Mouse (Mus musculus) hindbrain, postnatal 0 days (tissue): ENCODE data around the gene Tmem258. TPM values are rescaled to one million over a fixed set of nuclear protein-coding genes. Genes with fewer than 3 reads are reported as not detected.
"Not testable (repeated sequence)": the region's sequence is repeated elsewhere in the genome, so short reads cannot be mapped to it uniquely, and the experiment has no call there.

ENCODE experiments used
- ATAC-seq: fragments of 200-750 bp; cut with Nextera tagmentation; 2 replicates; pipeline ENCODE4 v1.8.0; 2017; ENCODE audit warnings: mild to moderate bottlenecking, moderate TSS enrichment, moderate library complexity
- DNase-seq: peaks from one replicate; pipeline ENCODE4 v3.0.0-alpha.2; 2015; ENCODE audit warnings: low spot score
- H3K27ac ChIP-seq: fragments of 300-500 bp; sonication (generic); 2 replicates; pipeline ENCODE4 v1.5.1; 2014; ENCODE audit warnings: mild to moderate bottlenecking
- H3K27me3 ChIP-seq: fragments of 300-500 bp; sonication (generic); 2 replicates; pipeline ENCODE4 v1.6.1; 2014; ENCODE audit warnings: low read length, mixed read lengths; ENCODE audit not compliant: insufficient read depth
- H3K36me3 ChIP-seq: fragments of 300-500 bp; sonication (generic); 2 replicates; pipeline ENCODE4 v1.6.1; 2014; ENCODE audit warnings: low read length, mixed read lengths; ENCODE audit not compliant: insufficient read depth
- H3K4me1 ChIP-seq: fragments of 300-500 bp; sonication (generic); 2 replicates; pipeline ENCODE4 v1.6.1; 2014; ENCODE audit warnings: antibody characterized with exemption, low read length, mixed read lengths; ENCODE audit not compliant: insufficient read depth
- H3K4me2 ChIP-seq: fragments of 300-500 bp; sonication (generic); 2 replicates; pipeline ENCODE4 v1.6.1; 2014; ENCODE audit warnings: low read depth, mild to moderate bottlenecking, low read length, moderate library complexity, mixed read lengths
- H3K4me3 ChIP-seq: fragments of 300-500 bp; sonication (generic); 2 replicates; pipeline ENCODE4 v1.5.1; 2014; ENCODE audit warnings: low read length
- H3K9ac ChIP-seq: fragments of 300-500 bp; sonication (generic); replicated peaks from 2 replicates; pipeline ENCODE4 v1.6.1; 2014; ENCODE audit warnings: mild to moderate bottlenecking, low read length, moderate library complexity, mixed read lengths
- H3K9me3 ChIP-seq: fragments of 300-500 bp; sonication (generic); 2 replicates; pipeline ENCODE4 v1.6.1; 2016; ENCODE audit warnings: low read length, mixed read lengths
- CTCF ChIP-seq: IDR thresholded peaks from 2 replicates; pipeline ENCODE4 v1.5.1; 2016; ENCODE audit warnings: antibody characterized with exemption, control low read depth, low read depth
- WGBS: fragments of 180-500 bp; shearing (Covaris S2); extraction: QIAGEN DNeasy Blood & Tissue Kit; methylation state at CpG from one replicate; pipeline ENCODE4 v1.1.7; 2014; 5-methylcytosine and 5-hydroxymethylcytosine counted together
- polyA plus RNA-seq: library from polyadenylated mRNA; unstranded; fragments of >200 nt; fragmentation: Nextera tagmentation; extraction: Ambion mirVana; gene quantifications from 2 replicates; pipeline ENCODE4 v1.2.1, GENCODE M21; 2015
- total RNA-seq: library from RNA; depleted of rRNA; stranded (reverse); fragments of >200 nt; gene quantifications from 2 replicates; pipeline ENCODE4 v1.2.3, GENCODE M21; 2014; rRNA removed

Gene Tmem258
- total RNA-seq (73.3 and 98.1 TPM in 2 replicates), polyA plus RNA-seq (312 and 324 TPM in 2 replicates)

GRCm38 (mm10) chr19:10203848-10204615, at the start of gene Tmem258, which contains the start of gene Fen1:
Tmem258 (plus strand) TSS chr19:10204014.
Fen1 (minus strand) TSS chr19:10204169.
- no peak for TF ChIP-seq CTCF
- ATAC-seq = peak; percentile 94
- DNase-seq = peak; percentile 92
- Histone ChIP-seq H3K4me1 (peaks cover 6% of the 10 kb centered on the region), H3K36me3 (peaks cover 13% of the 10 kb centered on the region), H3K4me2 (peak within 1 kb of the TSS; percentile 87), H3K27ac (peak within 1 kb of the TSS; percentile 88), H3K27me3 (no peaks in the 10 kb centered on the region), H3K4me3 (peak within 1 kb of the TSS; percentile 87), H3K9me3 (no peaks in the 10 kb centered on the region), H3K9ac (peak within 1 kb of the TSS; percentile 71)
- WGBS = under 1% methylated on average over 40 of the region's 40 CpGs

- WGBS = 82% methylated on average over 2 of the region's 2 CpGs
- H3K4me2 ChIP-seq = no peak overlapping the region
- H3K27me3 ChIP-seq = no peaks in the 10 kb centered on the region
- H3K36me3 ChIP-seq = no peaks in the 10 kb centered on the region
- no peak for ATAC-seq
- no peak overlapping the region for H3K27ac ChIP-seq
- H3K4me3 ChIP-seq = no peak overlapping the region
- H3K9me3 ChIP-seq = peaks cover 7% of the 10 kb centered on the region; the same call in 1 of the 2 replicates
- H3K9ac ChIP-seq = no peak overlapping the region
- no peak for DNase-seq
- H3K4me1 ChIP-seq = no peaks in the 10 kb centered on the region
- TF ChIP-seq CTCF = no peak
These were observed 46.1 kb upstream of the Tmem258 start for GRCm38 (mm10) chr19:10157725-10158124.

DNA sequence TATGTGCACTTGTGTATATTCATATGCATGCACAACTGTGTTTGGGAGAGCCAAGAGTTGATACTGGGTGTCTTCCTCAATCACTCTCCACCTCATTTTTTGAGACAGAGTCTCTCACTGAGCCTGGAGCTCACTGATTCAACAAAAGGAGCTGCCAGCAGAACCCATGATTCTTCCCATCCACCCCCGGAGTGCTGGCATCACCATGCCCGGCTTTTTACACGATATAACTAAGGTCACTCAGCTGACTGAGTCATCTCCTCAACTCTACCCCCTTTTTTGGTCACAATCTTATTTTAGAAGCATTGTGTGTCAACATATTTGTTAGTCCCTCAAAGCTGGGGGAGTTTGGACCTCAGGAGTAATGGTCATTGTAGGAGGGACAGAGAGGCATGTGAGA, 39.9 kb upstream of the Tmem258 start:
- Histone ChIP-seq H3K27me3 (no peaks in the 10 kb centered on the region), H3K27ac (no peak overlapping the region), H3K4me3 (no peak overlapping the region), H3K9ac (no peak overlapping the region), H3K4me1 (no peaks in the 10 kb centered on the region), H3K9me3 (no peaks in the 10 kb centered on the region; the same call in 1 of the 2 replicates), H3K36me3 (no peaks in the 10 kb centered on the region), H3K4me2 (no peak overlapping the region)
- 87% methylated on average over 3 of the region's 3 CpGs for WGBS
- DNase-seq (no peak), ATAC-seq (no peak)
- TF ChIP-seq CTCF = no peak

DNA sequence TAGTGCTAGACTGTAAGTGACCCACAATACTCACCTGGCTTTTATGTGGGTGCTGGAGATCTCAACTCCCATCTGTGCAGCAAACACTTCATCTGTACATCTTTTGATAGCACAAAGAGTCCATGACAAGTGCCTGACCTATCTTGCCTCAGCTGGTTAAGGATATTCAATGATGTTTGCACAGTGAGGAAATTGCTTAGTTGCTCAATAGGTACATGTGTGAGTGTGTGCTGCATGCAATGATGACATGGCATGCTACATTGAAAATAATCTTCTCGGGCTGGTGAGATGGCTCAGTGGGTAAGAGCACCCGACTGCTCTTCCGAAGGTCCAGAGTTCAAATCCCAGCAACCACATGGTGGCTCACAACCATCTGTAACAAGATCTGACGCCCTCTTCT, 37.9 kb upstream of the Tmem258 start:
- H3K36me3 ChIP-seq, H3K9ac ChIP-seq, H3K9me3 ChIP-seq, ATAC-seq, H3K4me1 ChIP-seq, H3K4me2 ChIP-seq, H3K27me3 ChIP-seq, DNase-seq, H3K27ac ChIP-seq, H3K4me3 ChIP-seq: not testable (repeated sequence)
- WGBS = 84% methylated on average over 4 of the region's 4 CpGs

DNA sequence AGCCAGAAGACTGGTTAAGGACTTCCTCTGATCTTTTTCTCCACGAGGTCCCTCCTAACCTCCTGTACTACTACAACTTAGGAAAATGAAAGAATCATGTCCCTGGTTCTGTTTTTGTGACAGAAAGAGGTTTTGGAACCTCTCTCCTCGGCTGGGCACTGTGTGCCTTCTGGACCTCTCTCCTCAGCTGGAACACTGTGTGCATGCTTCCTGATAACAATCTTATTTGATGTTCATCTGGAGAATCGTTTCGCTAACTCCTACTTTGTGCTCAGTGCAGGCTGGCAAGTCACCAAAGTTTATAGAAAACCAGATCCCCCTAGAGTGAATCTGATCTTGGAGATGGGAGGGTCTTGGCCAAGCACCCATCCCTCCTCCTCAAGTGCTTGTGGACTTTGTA, 36.7 kb upstream of the Tmem258 start:
- no peaks in the 10 kb centered on the region for H3K27me3 ChIP-seq
- no peak overlapping the region for H3K4me2 ChIP-seq
- no peak for ATAC-seq
- H3K9ac ChIP-seq = no peak overlapping the region
- DNase-seq = no peak
- H3K27ac ChIP-seq = no peak overlapping the region
- TF ChIP-seq CTCF = no peak
- no peaks in the 10 kb centered on the region; the same call in 1 of the 2 replicates for H3K9me3 ChIP-seq
- no peak overlapping the region for H3K4me3 ChIP-seq
- 80% methylated on average over 4 of the region's 4 CpGs for WGBS
- H3K36me3 ChIP-seq = no peaks in the 10 kb centered on the region
- H3K4me1 ChIP-seq = no peaks in the 10 kb centered on the region

- H3K4me1 ChIP-seq = no peaks in the 10 kb centered on the region
- H3K27me3 ChIP-seq = no peaks in the 10 kb centered on the region
- no peak overlapping the region for H3K27ac ChIP-seq
- no peak overlapping the region for H3K4me2 ChIP-seq
- DNase-seq (no peak), ATAC-seq (no peak)
- H3K9ac ChIP-seq = no peak overlapping the region
- no peak for TF ChIP-seq CTCF
- 77% methylated on average over 1 of the region's 1 CpGs for WGBS
- H3K4me3 ChIP-seq = no peak overlapping the region
- H3K36me3 ChIP-seq = no peaks in the 10 kb centered on the region
- no peaks in the 10 kb centered on the region for H3K9me3 ChIP-seq
These were observed 35.9 kb upstream of the Tmem258 start for GRCm38 (mm10) chr19:10167951-10168350.

DNA sequence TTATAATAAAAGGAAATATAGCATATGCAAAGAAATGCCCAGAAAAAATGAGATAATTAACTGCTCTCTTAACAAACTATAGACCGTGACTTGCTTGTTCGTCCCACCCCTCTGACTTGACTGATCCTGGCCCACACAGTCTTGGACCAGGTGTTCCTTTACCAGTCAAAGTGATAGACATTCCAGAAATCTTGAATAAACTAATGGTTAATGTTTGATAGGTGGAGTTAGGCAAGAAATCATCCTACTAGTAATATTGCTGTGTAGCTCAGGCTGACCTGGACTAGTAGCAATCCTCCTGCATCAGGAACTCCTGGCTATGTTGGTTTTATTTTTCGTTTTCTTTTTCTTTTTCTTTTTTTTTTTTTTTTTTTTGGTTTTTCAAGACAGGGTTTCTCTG, 35.4 kb upstream of the Tmem258 start:
- TF ChIP-seq CTCF = no peak
- Histone ChIP-seq H3K27me3 (no peaks in the 10 kb centered on the region), H3K4me2 (no peak overlapping the region), H3K27ac (no peak overlapping the region), H3K9ac (no peak overlapping the region), H3K36me3 (no peaks in the 10 kb centered on the region), H3K4me3 (no peak overlapping the region), H3K9me3 (no peaks in the 10 kb centered on the region), H3K4me1 (no peaks in the 10 kb centered on the region)
- 90% methylated on average over 3 of the region's 3 CpGs for WGBS
- DNase-seq = no peak
- ATAC-seq = no peak
